ENCODE assay signal across 21 mouse cellular contexts in the genomic region with DNA sequence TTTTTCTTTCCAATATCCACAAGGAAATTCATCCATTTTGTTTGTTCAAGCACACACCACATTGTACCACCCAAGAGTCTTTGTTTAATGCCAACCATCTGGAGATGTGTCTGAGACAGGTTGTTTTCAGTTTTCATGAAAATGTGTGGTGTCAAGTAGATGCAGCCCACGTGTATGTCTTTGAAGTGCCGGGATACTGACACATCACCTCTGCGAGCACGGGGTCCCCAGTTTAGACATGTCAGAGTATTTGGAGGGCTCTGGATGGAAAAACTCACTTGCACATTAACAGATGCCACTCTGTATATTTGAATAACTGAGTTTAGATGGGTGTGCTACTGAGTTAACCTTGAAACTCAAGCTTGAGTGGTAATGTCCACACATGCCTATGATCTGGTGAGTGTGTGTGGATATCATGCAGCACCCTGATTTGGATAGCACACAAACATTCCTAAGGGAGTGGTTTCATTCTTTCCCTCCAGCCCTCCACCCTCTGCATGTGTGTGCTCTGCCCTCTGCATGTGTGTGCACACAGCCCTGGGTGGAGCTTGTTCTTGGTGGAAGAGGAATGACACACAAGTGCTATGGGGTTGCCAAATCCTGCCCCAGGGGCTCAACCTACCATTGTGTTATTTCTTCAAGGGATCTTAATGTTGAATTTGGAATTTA. TPM values are rescaled to one million over a fixed set of nuclear protein-coding genes. Genes with fewer than 3 reads are reported as not detected.
DNase-seq lines count a peak whose midpoint lies in the region; ATAC-seq and TF ChIP-seq lines count a peak whose summit lies in the region.
"Had no signal": no experiment of that assay in that cellular context is flagged by ENCODE, and none has a peak within 500 bp of the region (broad histone marks: within the 10 kb centered on the region; RNA-seq: fewer than 3 reads in every experiment).

No protein-coding gene starts in this region.

- 0 out of 2 replicates have a peak, but pooled peaks have one; percentile 20 for ATAC-seq in limb, embryonic 12.5 days (ENCODE audit: insufficient number of reproducible peaks, insufficient read depth, low FRiP score, low TSS enrichment, low read depth)
- peak; percentile 58; the same call in 1 of the 2 replicates for ATAC-seq in lung, embryonic 15.5 days (ENCODE audit: borderline replicate concordance, extremely low read depth, low FRiP score, low TSS enrichment)
- peak; percentile 37; the same call in 1 of the 2 replicates for ATAC-seq in stomach, embryonic 14.5 days (ENCODE audit: insufficient number of reproducible peaks, insufficient read depth, low FRiP score, low read depth)
- ATAC-seq in stomach, postnatal 0 days (ENCODE audit: low FRiP score, low TSS enrichment), result no peak
- ATAC-seq: forebrain, embryonic 13.5 days; forebrain, embryonic 16.5 days had no signal

- TF ChIP-seq CTCF in stomach, postnatal 0 days (IDR thresholded peaks at IDR 0.05; ENCODE audit: low read depth), result no peak

- H3K4me3 ChIP-seq in limb, embryonic 12.5 days (replicated peaks), result no peak overlapping the region
- no peak overlapping the region for H3K4me3 ChIP-seq in limb, embryonic 10.5 days
- H3K4me3 ChIP-seq in lung, embryonic 15.5 days, result no peak overlapping the region
- H3K4me3 ChIP-seq in stomach, embryonic 14.5 days (ENCODE audit: low read depth, low read length), result no peak overlapping the region
- no peak overlapping the region for H3K4me3 ChIP-seq in stomach, postnatal 0 days (ENCODE audit: low read depth, low read length)
- H3K4me3 ChIP-seq: embryonic facial prominence, embryonic 13.5 days; embryonic facial prominence, embryonic 15.5 days; erythroblast, embryonic 14.5 days; forebrain, embryonic 13.5 days had no signal

- no peak overlapping the region for H3K9ac ChIP-seq in limb, embryonic 12.5 days (replicated peaks)
- H3K9ac ChIP-seq in lung, embryonic 15.5 days, result no peak overlapping the region
- no peak overlapping the region for H3K9ac ChIP-seq in stomach, embryonic 14.5 days (replicated peaks; ENCODE audit: low read depth, low read length)
- H3K9ac ChIP-seq in stomach, postnatal 0 days (ENCODE audit: low read length), result no peak overlapping the region
- H3K9ac ChIP-seq: embryonic facial prominence, embryonic 13.5 days; embryonic facial prominence, embryonic 15.5 days; forebrain, embryonic 13.5 days had no signal

- no peaks in the 10 kb centered on the region for H3K27me3 ChIP-seq in limb, embryonic 12.5 days
- no peaks in the 10 kb centered on the region for H3K27me3 ChIP-seq in limb, embryonic 10.5 days (ENCODE audit: low read depth, poor library complexity, severe bottlenecking)
- H3K27me3 ChIP-seq in lung, embryonic 15.5 days, result no peaks in the 10 kb centered on the region
- H3K27me3 ChIP-seq in stomach, embryonic 14.5 days (ENCODE audit: control insufficient read depth, insufficient read depth, low read length), result no peaks in the 10 kb centered on the region
- H3K27me3 ChIP-seq in stomach, postnatal 0 days (ENCODE audit: control insufficient read depth, insufficient read depth, low read length), result no peaks in the 10 kb centered on the region
- H3K27me3 ChIP-seq: embryonic facial prominence, embryonic 13.5 days; embryonic facial prominence, embryonic 15.5 days; forebrain, embryonic 13.5 days had no signal

- WGBS in limb, embryonic 12.5 days, result 72% methylated on average over 4 of the region's 4 CpGs
- WGBS in limb, embryonic 10.5 days, result 76% methylated on average over 4 of the region's 4 CpGs
- 43% methylated on average over 4 of the region's 4 CpGs for WGBS in lung, embryonic 15.5 days
- WGBS in stomach, embryonic 14.5 days, result 73% methylated on average over 4 of the region's 4 CpGs
- WGBS in stomach, postnatal 0 days, result 83% methylated on average over 4 of the region's 4 CpGs

- no peak for DNase-seq in limb, embryonic 10.5 days (ENCODE audit: low spot score)
- no peak for DNase-seq in lung, postnatal 14 days
- no peak for DNase-seq in stomach, postnatal 0 days (ENCODE audit: low spot score)
- DNase-seq: adrenal gland, adult 2 months; adrenal gland, postnatal 10 days; adrenal gland, postnatal 25 days; cerebellum, adult 11 months; cerebellum, adult 18-20 months; cerebellum, adult 8-10 months; cerebellum, adult 9-11 months; cerebellum, postnatal 14 days; cerebellum, postnatal 36 days; embryo, embryonic 11 days had no signal

- no peaks in the 10 kb centered on the region for H3K9me3 ChIP-seq in limb, embryonic 12.5 days
- no peaks in the 10 kb centered on the region for H3K9me3 ChIP-seq in limb, embryonic 10.5 days (replicated peaks)
- no peaks in the 10 kb centered on the region for H3K9me3 ChIP-seq in lung, embryonic 15.5 days
- H3K9me3 ChIP-seq in stomach, embryonic 14.5 days (ENCODE audit: control insufficient read depth, low read depth, low read length), result no peaks in the 10 kb centered on the region
- H3K9me3 ChIP-seq in stomach, postnatal 0 days (ENCODE audit: control insufficient read depth, low read length), result no peaks in the 10 kb centered on the region
- H3K9me3 ChIP-seq: embryonic facial prominence, embryonic 15.5 days; forebrain, embryonic 13.5 days had no signal

- H3K36me3 ChIP-seq in limb, embryonic 12.5 days, result no peaks in the 10 kb centered on the region
- H3K36me3 ChIP-seq in limb, embryonic 10.5 days, result no peaks in the 10 kb centered on the region
- no peaks in the 10 kb centered on the region for H3K36me3 ChIP-seq in lung, embryonic 15.5 days
- no peaks in the 10 kb centered on the region for H3K36me3 ChIP-seq in stomach, embryonic 14.5 days (ENCODE audit: control insufficient read depth, insufficient read depth, low read length)
- H3K36me3 ChIP-seq in stomach, postnatal 0 days (ENCODE audit: control insufficient read depth, insufficient read depth, low read length), result no peaks in the 10 kb centered on the region
- H3K36me3 ChIP-seq: embryonic facial prominence, embryonic 13.5 days; embryonic facial prominence, embryonic 15.5 days had no signal

- H3K27ac ChIP-seq in limb, embryonic 12.5 days, result no peak overlapping the region
- H3K27ac ChIP-seq in limb, embryonic 10.5 days, result no peak overlapping the region
- H3K27ac ChIP-seq in lung, embryonic 15.5 days, result no peak overlapping the region
- H3K27ac ChIP-seq in stomach, embryonic 14.5 days (ENCODE audit: low read length), result no peak overlapping the region
- no peak overlapping the region for H3K27ac ChIP-seq in stomach, postnatal 0 days (replicated peaks)
- H3K27ac ChIP-seq: embryonic facial prominence, embryonic 13.5 days; embryonic facial prominence, embryonic 15.5 days; forebrain, embryonic 13.5 days had no signal

- 0 out of 2 replicates have a peak, but pooled peaks cover 4% of the 10 kb centered on the region for H3K4me1 ChIP-seq in limb, embryonic 12.5 days (replicated peaks)
- peaks cover 15% of the 10 kb centered on the region for H3K4me1 ChIP-seq in limb, embryonic 10.5 days
- peaks cover 18% of the 10 kb centered on the region; the same call in 1 of the 2 replicates for H3K4me1 ChIP-seq in lung, embryonic 15.5 days
- H3K4me1 ChIP-seq in stomach, embryonic 14.5 days (ENCODE audit: control insufficient read depth, insufficient read depth, low read length), result peaks cover 9% of the 10 kb centered on the region; the same call in 1 of the 2 replicates
- no peaks in the 10 kb centered on the region for H3K4me1 ChIP-seq in stomach, postnatal 0 days (replicated peaks; ENCODE audit: control insufficient read depth, insufficient read depth)
- H3K4me1 ChIP-seq: forebrain, embryonic 13.5 days had no signal

- no peak for TF ChIP-seq EP300 in stomach, postnatal 0 days (optimal IDR thresholded peaks at IDR 0.05)

- no peak overlapping the region for H3K4me2 ChIP-seq in limb, embryonic 12.5 days
- no peak overlapping the region for H3K4me2 ChIP-seq in lung, embryonic 15.5 days
- no peak overlapping the region for H3K4me2 ChIP-seq in stomach, embryonic 14.5 days (replicated peaks; ENCODE audit: low read depth, low read length)
- H3K4me2 ChIP-seq in stomach, postnatal 0 days (replicated peaks; ENCODE audit: low read depth), result no peak overlapping the region
- H3K4me2 ChIP-seq: embryonic facial prominence, embryonic 13.5 days; embryonic facial prominence, embryonic 15.5 days; forebrain, embryonic 13.5 days had no signal

RNA-seq across cellular contexts. Expression of gene Cald1, which starts 45.7 kb away (rescaled TPM):
- 213 and 222 TPM in 2 replicates for polyA plus RNA-seq in limb, embryonic 12.5 days (2016; fragmentation: Nextera tagmentation; extraction: Ambion mirVana)
- polyA plus RNA-seq in limb, embryonic 10.5 days (2016; fragmentation: Nextera tagmentation; extraction: Ambion mirVana), result 89.4 and 131 TPM in 2 replicates
- 292 and 299 TPM in 2 replicates for polyA plus RNA-seq in lung, embryonic 15.5 days (2015; fragmentation: Nextera tagmentation; extraction: Ambion mirVana)
- 366 and 368 TPM in 2 replicates for polyA plus RNA-seq in stomach, embryonic 14.5 days (2014; fragmentation: Nextera tagmentation; extraction: Ambion mirVana)
- polyA plus RNA-seq in stomach, postnatal 0 days (2015; fragmentation: Nextera tagmentation; extraction: Ambion mirVana), result 199 and 301 TPM in 2 replicates
